18 mouse cellular contexts compared by ENCODE assay signal in genomic region chr5:103725268-103726149, GRCm38 (mm10). TPM values are rescaled to one million over a fixed set of nuclear protein-coding genes. Genes with fewer than 3 reads are reported as not detected.
A peak's percentile ranks its signal among the peaks of the same experiment; 100 is the strongest.
DNase-seq lines count a peak whose midpoint lies in the region; ATAC-seq and TF ChIP-seq lines count a peak whose summit lies in the region.
"Had no signal": no experiment of that assay in that cellular context is flagged by ENCODE, and none has a peak within 500 bp of the region (broad histone marks: within the 10 kb centered on the region; RNA-seq: fewer than 3 reads in every experiment).

No protein-coding gene starts in this region.

- H3K36me3 ChIP-seq in liver, embryonic 13.5 days = no peaks in the 10 kb centered on the region
- no peaks in the 10 kb centered on the region for H3K36me3 ChIP-seq in liver, embryonic 11.5 days (ENCODE audit: control insufficient read depth, insufficient read depth, low read length)
- H3K36me3 ChIP-seq in G1E (replicated peaks) = no peaks in the 10 kb centered on the region
- H3K36me3 ChIP-seq: forebrain, embryonic 10.5 days; limb, embryonic 15.5 days had no signal

- H3K4me3 ChIP-seq in liver, embryonic 13.5 days (replicated peaks) = no peak overlapping the region
- no peak overlapping the region for H3K4me3 ChIP-seq in liver, embryonic 11.5 days (ENCODE audit: low read depth, low read length)
- no peak overlapping the region for H3K4me3 ChIP-seq in G1E (ENCODE audit: low read depth, low read length)
- H3K4me3 ChIP-seq: forebrain, embryonic 10.5 days; limb, embryonic 15.5 days had no signal

- no peak overlapping the region for H3K4me2 ChIP-seq in liver, embryonic 13.5 days
- H3K4me2 ChIP-seq in liver, embryonic 11.5 days = no peak overlapping the region
- H3K4me2 ChIP-seq: limb, embryonic 15.5 days had no signal

- ATAC-seq in liver, embryonic 13.5 days (ENCODE audit: low read depth) = no peak
- ATAC-seq in liver, embryonic 11.5 days (replicated peaks; ENCODE audit: low FRiP score) = no peak
- ATAC-seq in G1E (ENCODE audit: extremely low read depth, insufficient number of reproducible peaks, low FRiP score, poor library complexity, severe bottlenecking) = peak; percentile 60
- ATAC-seq in erythroblast, adult 5-6 weeks (replicated peaks; ENCODE audit: low FRiP score, poor library complexity, severe bottlenecking) = 0 out of 2 replicates have a peak, but pooled peaks have one; percentile 25
- ATAC-seq: hindbrain, postnatal 0 days had no signal

- WGBS in liver, embryonic 13.5 days (ENCODE audit: insufficient replicate concordance) = 44% methylated on average over 9 of the region's 9 CpGs
- 49% methylated on average over 9 of the region's 9 CpGs for WGBS in liver, embryonic 11.5 days

- peaks cover 20% of the 10 kb centered on the region for H3K27me3 ChIP-seq in liver, embryonic 13.5 days
- no peaks in the 10 kb centered on the region for H3K27me3 ChIP-seq in liver, embryonic 11.5 days (replicated peaks; ENCODE audit: control insufficient read depth, insufficient read depth, low read length)
- H3K27me3 ChIP-seq in G1E (ENCODE audit: insufficient read depth, low read length) = peaks cover 30% of the 10 kb centered on the region
- H3K27me3 ChIP-seq: limb, embryonic 15.5 days had no signal

- 0 out of 2 replicates have a peak overlapping the region, but pooled peaks have one; percentile 27 for H3K27ac ChIP-seq in liver, embryonic 13.5 days
- no peak overlapping the region; the same call in 1 of the 2 replicates for H3K27ac ChIP-seq in liver, embryonic 11.5 days (ENCODE audit: low read depth, low read length)
- H3K27ac ChIP-seq: hindbrain, postnatal 0 days; limb, embryonic 15.5 days had no signal

- no peak overlapping the region for H3K9ac ChIP-seq in liver, embryonic 13.5 days
- no peak overlapping the region for H3K9ac ChIP-seq in liver, embryonic 11.5 days (ENCODE audit: low read depth, low read length)
- H3K9ac ChIP-seq: limb, embryonic 15.5 days had no signal

- TF ChIP-seq CTCF in G1E (IDR thresholded peaks at IDR 0.05; ENCODE audit: low read depth, low read length) = no peak

- H3K9me3 ChIP-seq in liver, embryonic 13.5 days (replicated peaks) = no peaks in the 10 kb centered on the region
- H3K9me3 ChIP-seq in liver, embryonic 11.5 days (ENCODE audit: control insufficient read depth, low read length) = no peaks in the 10 kb centered on the region
- H3K9me3 ChIP-seq in G1E (replicated peaks) = no peaks in the 10 kb centered on the region
- H3K9me3 ChIP-seq: forebrain, embryonic 10.5 days; limb, embryonic 15.5 days had no signal

- no peak for DNase-seq in liver, embryonic 13.5 days
- DNase-seq in liver, embryonic 11.5 days (ENCODE audit: low spot score) = no peak
- DNase-seq in A20 (ENCODE audit: low read depth, low spot score) = peak; percentile 93
- DNase-seq in G1E (ENCODE audit: low spot score) = no peak
- no peak for DNase-seq in retina, embryonic 14.5 days (ENCODE audit: low spot score)
- DNase-seq in urinary bladder, postnatal 4 days (ENCODE audit: low spot score in 2 of 2) = no peak
- DNase-seq in neural tube, embryonic 10.5 days (ENCODE audit: extremely low spot score, low spot score) = no peak
- DNase-seq: adrenal gland, adult 8-10 months; cerebellum, adult 9-10 months; gastrocnemius, postnatal 36 days; heart, postnatal 4 days; kidney, adult 9 months; kidney, postnatal 36 days; layer of hippocampus, adult 9-11 months had no signal

- H3K4me1 ChIP-seq in liver, embryonic 13.5 days (replicated peaks) = peaks cover 7% of the 10 kb centered on the region; the same call in 1 of the 2 replicates
- H3K4me1 ChIP-seq in liver, embryonic 11.5 days (replicated peaks; ENCODE audit: control insufficient read depth, insufficient read depth, low read length) = no peaks in the 10 kb centered on the region
- H3K4me1 ChIP-seq in G1E (ENCODE audit: insufficient read depth, low read depth, low read length) = peaks cover 22% of the 10 kb centered on the region
- H3K4me1 ChIP-seq: limb, embryonic 15.5 days had no signal

RNA-seq across cellular contexts. Expression of gene Aff1, which starts 33.3 kb away (rescaled TPM):
- 8.0 and 13.7 TPM in 2 replicates for polyA plus RNA-seq in liver, embryonic 13.5 days (2015; fragmentation: Nextera tagmentation; extraction: Ambion mirVana)
- polyA plus RNA-seq in liver, embryonic 11.5 days (2014; fragmentation: Nextera tagmentation; extraction: Ambion mirVana) = 19.3 and 19.7 TPM in 2 replicates
- total RNA-seq in G1E (2014; fragmentation: Nextera tagmentation) (109 and 152 TPM in 2 replicates), G1E (2017) (14.0 and 16.6 TPM in 2 replicates)
- polyA plus RNA-seq in G1E (2012) = 50.3 and 51.3 TPM in 2 replicates
- 262 and 340 TPM in 2 replicates for total RNA-seq in erythroblast, adult 5-6 weeks (2015; ENCODE audit: low replicate concordance)
- total RNA-seq in erythroblast, adult 5-6 weeks (2017; ENCODE audit: low replicate concordance) = 184 and 253 TPM in 2 replicates

Comparison
In these comparisons a context has a peak if more than half of its experiments do, and no peak if none do; other contexts are left out.
1. ATAC-seq: peak in G1E (single experiment) and erythroblast, adult 5-6 weeks (single experiment); none in liver, embryonic 13.5 days (single experiment) and liver, embryonic 11.5 days (single experiment).